Mouse (Mus musculus) MEL (cell line): ENCODE data around the gene Tnfaip2. TPM values are rescaled to one million over a fixed set of nuclear protein-coding genes. Genes with fewer than 3 reads are reported as not detected.

Source experiments
- DNase-seq: peaks from one replicate; pipeline ENCODE4 v3.0.0; 2011; ENCODE audit warnings: low read depth, low spot score
- H3K27ac ChIP-seq: 2 replicates; pipeline ENCODE4 v1.5.1; 2012; ENCODE audit warnings: low read depth, mild to moderate bottlenecking, control low read depth, low read length, moderate library complexity; ENCODE audit not compliant: control insufficient read depth
- H3K27me3 ChIP-seq, 2 experiments: fragments of 150-350 bp in 1 of 2; sonication (generic) in 1 of 2; 2 replicates each; pipeline ENCODE4 v1.6.1; 2012; ENCODE audit warnings: low read length in 2 of 2, mild to moderate bottlenecking in 2 of 2, improper control_type of control experiment in 1 of 2, moderate library complexity in 1 of 2; ENCODE audit not compliant: insufficient read depth in 2 of 2, control insufficient read depth in 1 of 2
- H3K36me3 ChIP-seq, 2 experiments: 2 replicates each; pipeline ENCODE4 v1.6.1; 2012 to 2014; ENCODE audit warnings: low read length in 2 of 2, improper control_type of control experiment in 1 of 2, inconsistent platforms in 1 of 2, mild to moderate bottlenecking in 1 of 2; ENCODE audit not compliant: insufficient read depth in 2 of 2, control insufficient read depth in 1 of 2
- H3K4me1 ChIP-seq, 2 experiments: fragments of 150-350 bp in 1 of 2; sonication (generic) in 1 of 2; 2 replicates each; pipeline ENCODE4 v1.6.1; 2012; ENCODE audit warnings: low read length in 2 of 2, improper control_type of control experiment in 1 of 2, mild to moderate bottlenecking in 1 of 2; ENCODE audit not compliant: insufficient read depth in 2 of 2, control insufficient read depth in 1 of 2
- H3K4me3 ChIP-seq, 2 experiments: fragments of 150-350 bp in 1 of 2; sonication (generic) in 1 of 2; 2 replicates each; pipeline ENCODE4 v1.5.1; 2012; ENCODE audit warnings: low read depth in 2 of 2, low read length in 2 of 2, mild to moderate bottlenecking in 2 of 2, moderate library complexity in 2 of 2, control low read depth in 1 of 2, improper control_type of control experiment in 1 of 2; ENCODE audit not compliant: control insufficient read depth in 1 of 2, insufficient read depth in 1 of 2
- H3K79me2 ChIP-seq: 2 replicates; pipeline ENCODE4 v1.6.1; 2012; ENCODE audit warnings: mild to moderate bottlenecking, low read length, moderate library complexity; ENCODE audit not compliant: control insufficient read depth, poor library complexity, insufficient read depth
- H3K9ac ChIP-seq: 2 replicates; pipeline ENCODE4 v1.6.1; 2012; ENCODE audit warnings: low read depth, mild to moderate bottlenecking, control low read depth, low read length, moderate library complexity; ENCODE audit not compliant: control insufficient read depth, poor library complexity, severe bottlenecking
- H3K9me3 ChIP-seq: fragments of 150-350 bp; sonication (generic); replicated peaks from 2 replicates; pipeline ENCODE4 v1.6.1; 2012; ENCODE audit warnings: mild to moderate bottlenecking, low read length, improper control_type of control experiment, moderate library complexity; ENCODE audit not compliant: insufficient read depth
- BHLHE40 ChIP-seq: IDR thresholded peaks from 2 replicates; pipeline ENCODE4 v1.6.1; 2012; ENCODE audit warnings: low read depth, mild to moderate bottlenecking, inconsistent platforms, low read length, improper control_type of control experiment, borderline replicate concordance
- CHD1 ChIP-seq: IDR thresholded peaks from 2 replicates; pipeline ENCODE4 v1.6.1; 2012; ENCODE audit warnings: low read depth, mild to moderate bottlenecking, inconsistent platforms, low read length, improper control_type of control experiment
- CHD2 ChIP-seq: IDR thresholded peaks from 2 replicates; pipeline ENCODE4 v1.6.1; 2011; ENCODE audit warnings: low read length, improper control_type of control experiment
- CTCF ChIP-seq, 3 experiments: IDR thresholded peaks in 2 of 3; conservative IDR thresholded peaks in 1 of 3; 2 replicates each; pipeline ENCODE4 v1.5.1; 2011 to 2012; ENCODE audit warnings: low read length in 3 of 3, low read depth in 2 of 3, mild to moderate bottlenecking in 2 of 3, improper control_type of control experiment in 1 of 3, inconsistent platforms in 1 of 3, mixed read lengths in 1 of 3, moderate library complexity in 1 of 3; ENCODE audit not compliant: control insufficient read depth in 1 of 3, insufficient read depth in 1 of 3, poor library complexity in 1 of 3, severe bottlenecking in 1 of 3
- ETS1 ChIP-seq: IDR thresholded peaks from 2 replicates; pipeline ENCODE4 v1.6.1; 2012; ENCODE audit warnings: low read depth, mild to moderate bottlenecking, inconsistent platforms, low read length, improper control_type of control experiment, moderate library complexity
- GABPA ChIP-seq: IDR thresholded peaks from 2 replicates; pipeline ENCODE4 v1.6.1; 2012; ENCODE audit warnings: low read depth, mild to moderate bottlenecking, inconsistent platforms, low read length, improper control_type of control experiment, moderate library complexity
- GATA1 ChIP-seq: IDR thresholded peaks from 2 replicates; pipeline ENCODE4 v1.6.1; 2011; ENCODE audit warnings: low read depth, low read length, improper control_type of control experiment
- HCFC1 ChIP-seq: IDR thresholded peaks from 2 replicates; pipeline ENCODE4 v1.6.1; 2012; ENCODE audit warnings: low read depth, mild to moderate bottlenecking, inconsistent platforms, low read length, improper control_type of control experiment, moderate library complexity
- JUND ChIP-seq: IDR thresholded peaks from 2 replicates; pipeline ENCODE4 v1.6.1; 2011; ENCODE audit warnings: low read depth, mild to moderate bottlenecking, improper control_type of control experiment, low read length
- MAZ ChIP-seq: IDR thresholded peaks from 2 replicates; pipeline ENCODE4 v1.6.1; 2012; ENCODE audit warnings: low read depth, mild to moderate bottlenecking, inconsistent platforms, low read length, improper control_type of control experiment
- MXI1 ChIP-seq: IDR thresholded peaks from 2 replicates; pipeline ENCODE4 v1.6.1; 2011; ENCODE audit warnings: mild to moderate bottlenecking, low read depth, low read length, improper control_type of control experiment
- MYB ChIP-seq: IDR thresholded peaks from 2 replicates; pipeline ENCODE4 v1.6.1; 2011; ENCODE audit warnings: mild to moderate bottlenecking, low read depth, low read length, improper control_type of control experiment
- NELFE ChIP-seq: IDR thresholded peaks from 2 replicates; pipeline ENCODE4 v1.6.1; 2011; ENCODE audit warnings: low read depth, low read length, improper control_type of control experiment
- POLR2A ChIP-seq, 2 experiments: IDR thresholded peaks; 2 replicates each; pipeline ENCODE4 v1.6.1; 2011 to 2012; ENCODE audit warnings: low read length in 2 of 2, mild to moderate bottlenecking in 2 of 2, control low read depth in 1 of 2, improper control_type of control experiment in 1 of 2, low read depth in 1 of 2, moderate library complexity in 1 of 2; ENCODE audit not compliant: control insufficient read depth in 1 of 2, insufficient read depth in 1 of 2, poor library complexity in 1 of 2
- POLR2AphosphoS2 ChIP-seq: IDR thresholded peaks from 2 replicates; pipeline ENCODE4 v1.6.1; 2011; ENCODE audit warnings: low read length, improper control_type of control experiment
- POLR2AphosphoS5 ChIP-seq: IDR thresholded peaks from 2 replicates; pipeline ENCODE4 v1.6.1; 2012; ENCODE audit warnings: low read depth, borderline replicate concordance, mild to moderate bottlenecking, inconsistent platforms, low read length, moderate library complexity, mixed read lengths
- RAD21 ChIP-seq: IDR thresholded peaks from 2 replicates; pipeline ENCODE4 v1.6.1; 2011; ENCODE audit warnings: mild to moderate bottlenecking, low read depth, low read length, improper control_type of control experiment
- SMC3 ChIP-seq: IDR thresholded peaks from 2 replicates; pipeline ENCODE4 v1.6.1; 2011; ENCODE audit warnings: low read depth, low read length, improper control_type of control experiment
- TBP ChIP-seq: IDR thresholded peaks from 2 replicates; pipeline ENCODE4 v1.8.0; 2011; ENCODE audit warnings: low read depth, low read length, improper control_type of control experiment
- UBTF ChIP-seq: IDR thresholded peaks from 2 replicates; pipeline ENCODE4 v1.6.1; 2012; ENCODE audit warnings: low read depth, mild to moderate bottlenecking, inconsistent platforms, low read length, improper control_type of control experiment, moderate library complexity, borderline replicate concordance; ENCODE audit not compliant: insufficient read depth
- USF1 ChIP-seq: IDR thresholded peaks from 2 replicates; pipeline ENCODE4 v1.6.1; 2014; ENCODE audit warnings: low read depth, mild to moderate bottlenecking, inconsistent platforms, low read length, improper control_type of control experiment, moderate library complexity
- ZC3H11A ChIP-seq: IDR thresholded peaks from 2 replicates; pipeline ENCODE4 v1.6.1; 2012; ENCODE audit warnings: low read depth, mild to moderate bottlenecking, inconsistent platforms, low read length, improper control_type of control experiment
- polyA plus RNA-seq, 2 experiments: library from polyadenylated mRNA; stranded (reverse) in 1 of 2; unstranded in 1 of 2; fragments of >175 nt in 1 of 2; fragments of >200 nt in 1 of 2; gene quantifications; 2 replicates each; pipeline versions ENCODE4 v1.2.1 to v1.2.4; 2012; ENCODE audit warnings: low replicate concordance in 2 of 2, low read depth in 1 of 2; ENCODE audit not compliant: insufficient read length in 2 of 2, insufficient read depth in 1 of 2, missing spikeins in 1 of 2
- total RNA-seq: library from RNA; depleted of rRNA; stranded (reverse); fragments of 300-350 nt; gene quantifications from 2 replicates; pipeline ENCODE4 v1.2.3, GENCODE M21; 2012

Tnfaip2 gene
- total and polyA plus RNA-seq, 3 experiments: 51.4 to 77.2 (median 66.8) TPM

DNA sequence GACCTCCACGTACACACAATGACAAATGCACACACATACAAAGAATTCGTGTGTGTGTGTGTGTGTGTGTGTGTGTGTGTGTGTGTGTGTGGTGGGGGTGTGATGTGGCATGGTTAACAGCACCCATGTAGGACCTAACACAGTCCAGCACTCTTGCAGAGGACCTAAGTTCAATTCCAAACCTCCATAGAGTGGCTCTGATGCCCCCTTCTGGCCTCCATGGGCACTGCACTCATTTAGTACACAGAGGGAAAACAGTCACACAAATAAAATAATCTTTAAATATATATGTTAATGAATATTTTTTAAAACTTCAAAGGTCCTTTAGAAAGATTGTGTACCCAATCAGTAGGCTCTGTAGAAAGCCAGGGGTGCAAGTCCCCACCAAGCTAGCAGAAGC, 37.6 kb downstream of the Tnfaip2 start:
- H3K27me3 ChIP-seq: peaks cover 6 to 13% of the 10 kb centered on the region in 2 experiments; a peak in 3 of 4 replicates
- H3K4me1 ChIP-seq: no peaks in the 10 kb centered on the region
- no peak overlapping the region for H3K27ac ChIP-seq
- DNase-seq: peak; percentile 57
- H3K79me2 ChIP-seq: no peaks in the 10 kb centered on the region
- no peaks in the 10 kb centered on the region for H3K36me3 ChIP-seq
- no peak overlapping the region for H3K9ac ChIP-seq
- H3K4me3 ChIP-seq: no peak overlapping the region
- no peaks in the 10 kb centered on the region for H3K9me3 ChIP-seq
- TF ChIP-seq RAD21 (peak; percentile 76), UBTF (no peak), ZC3H11A (peak; percentile 63; the same call in 1 of the 2 replicates), CTCF (IDR thresholded peaks at IDR 0.05 in 2 of 3, conservative IDR thresholded peaks at IDR 0.05 in 1 of 3; ENCODE audit: control insufficient read depth in 1 of 3, insufficient read depth in 1 of 3, low read depth in 2 of 3, low read length in 3 of 3, poor library complexity in 1 of 3, severe bottlenecking in 1 of 3) (peak; percentile 73 to 80 (median 79)), SMC3 (peak; percentile 91)

DNA sequence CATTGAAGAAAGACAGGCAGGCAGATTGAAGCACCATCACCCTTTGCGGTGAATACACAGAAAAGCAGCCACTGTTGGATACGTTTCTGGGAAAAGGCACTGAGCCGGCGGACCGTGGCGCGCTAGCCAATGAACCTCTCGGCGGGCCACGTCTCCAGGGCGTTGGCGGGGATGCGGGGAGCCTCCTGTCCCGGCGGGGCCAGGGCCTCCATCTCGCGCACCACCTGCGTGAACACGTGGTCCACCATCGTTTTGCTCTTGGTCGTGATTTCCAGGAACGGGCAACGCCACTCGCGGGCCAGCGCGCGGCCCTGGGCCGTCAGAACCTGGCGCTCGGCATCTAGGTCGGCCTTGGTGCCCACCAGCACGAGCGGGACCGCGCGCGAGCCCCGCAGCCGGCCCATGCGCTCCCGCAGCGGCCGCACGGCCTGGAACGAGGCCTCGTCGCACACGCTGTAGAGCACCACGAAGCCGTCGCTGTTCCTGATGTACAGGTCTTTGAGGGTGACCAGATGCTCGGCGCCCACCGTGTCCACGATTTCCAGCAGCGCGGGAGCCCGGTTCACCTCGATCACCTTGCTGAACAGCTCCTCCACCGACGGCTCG, 42.9 kb downstream of the Tnfaip2 start:
- TF ChIP-seq POLR2AphosphoS2 (no peak), MXI1 (no peak), SMC3 (no peak), CHD1 (no peak), POLR2AphosphoS5 (no peak), JUND (no peak), POLR2A (IDR thresholded peaks at IDR 0.05; ENCODE audit: control insufficient read depth in 1 of 2, insufficient read depth in 1 of 2, low read depth in 1 of 2, low read length in 2 of 2, poor library complexity in 1 of 2) (no peak), RAD21 (no peak), CHD2 (no peak), MAZ (no peak), GABPA (no peak), ZC3H11A (no peak), ETS1 (no peak), HCFC1 (no peak), TBP (no peak), BHLHE40 (no peak), MYB (no peak), USF1 (no peak), NELFE (no peak), GATA1 (no peak)
- TF ChIP-seq, all 39 proteins: peak for 0
- Histone ChIP-seq H3K4me3 (no peak overlapping the region), H3K4me1 (no peaks in the 10 kb centered on the region), H3K9me3 (no peaks in the 10 kb centered on the region), H3K27ac (no peak overlapping the region), H3K9ac (no peak overlapping the region), H3K36me3 (no peaks in the 10 kb centered on the region), H3K79me2 (no peaks in the 10 kb centered on the region), H3K27me3 (peaks cover 10 to 13% of the 10 kb centered on the region in 2 experiments; a peak in 3 of 4 replicates)
- DNase-seq: no peak
